In the genomic region with DNA sequence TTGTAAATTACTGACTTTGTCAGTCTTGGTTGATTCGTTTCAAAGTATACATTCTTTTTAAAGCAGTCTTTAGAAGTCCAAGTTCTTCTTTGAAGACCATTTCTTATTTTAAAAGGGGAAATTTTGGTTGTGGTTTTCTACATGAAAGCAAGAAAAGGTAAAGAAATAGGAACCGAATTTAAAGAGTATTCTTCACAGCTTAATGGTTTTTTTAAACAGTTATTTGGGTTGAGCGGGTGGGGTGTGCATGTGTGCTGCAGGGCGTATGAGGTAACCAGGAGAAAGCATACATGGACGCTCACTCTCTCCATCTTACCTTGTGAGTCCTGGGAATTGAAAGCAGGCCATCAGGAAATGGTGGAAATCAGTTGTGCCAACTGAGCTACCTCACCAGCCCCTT, we compare ENCODE assay signal across 14 mouse cellular contexts.
"Had no signal": no experiment of that assay in that cellular context is flagged by ENCODE, and none has a peak within 500 bp of the region (broad histone marks: within the 10 kb centered on the region; RNA-seq: fewer than 3 reads in every experiment).

No protein-coding gene starts in this region.

- ATAC-seq: liver, embryonic 12.5 days; midbrain, embryonic 13.5 days; midbrain, embryonic 15.5 days had no signal

- DNase-seq: lung, adult 18-20 months; lung, embryonic 14.5 days; lung, postnatal 10 days; lung, postnatal 4 days; retina, postnatal 1 day; right cerebral cortex, adult 18-20 months; right cerebral cortex, postnatal 25 days; thymus, adult 18-20 months; thymus, postnatal 25 days had no signal

- H3K27me3 ChIP-seq: liver, embryonic 12.5 days; megakaryocyte, embryonic 14.5 days; midbrain, embryonic 13.5 days; midbrain, embryonic 15.5 days; neural tube, embryonic 12.5 days had no signal
